Mouse (Mus musculus) lung, embryonic 16.5 days (tissue): ENCODE results near the gene Spo11. TPM values are rescaled to one million over a fixed set of nuclear protein-coding genes. Genes with fewer than 3 reads are reported as not detected.
A peak's percentile ranks its signal among the peaks of the same experiment; 100 is the strongest.

Source experiments
- ATAC-seq: fragments of 200-750 bp; cut with Nextera tagmentation; 2 replicates; pipeline ENCODE4 v1.8.0; 2017; ENCODE audit warnings: low read depth, mild to moderate bottlenecking, moderate library complexity
- H3K27ac ChIP-seq: fragments of 300-500 bp; sonication (generic); 2 replicates; pipeline ENCODE4 v1.5.1; 2014; ENCODE audit warnings: mild to moderate bottlenecking, control low read depth, low read length
- H3K27me3 ChIP-seq: fragments of 300-500 bp; sonication (generic); 2 replicates; pipeline ENCODE4 v1.6.1; 2014; ENCODE audit warnings: low read depth, low read length, mixed read lengths; ENCODE audit not compliant: control insufficient read depth, insufficient read depth
- H3K36me3 ChIP-seq: fragments of 300-500 bp; sonication (generic); 2 replicates; pipeline ENCODE4 v1.6.1; 2014; ENCODE audit warnings: low read length; ENCODE audit not compliant: control insufficient read depth, insufficient read depth
- H3K4me1 ChIP-seq: fragments of 300-500 bp; sonication (generic); replicated peaks from 2 replicates; pipeline ENCODE4 v1.6.1; 2014; ENCODE audit warnings: low read length, mixed read lengths; ENCODE audit not compliant: control insufficient read depth, insufficient read depth
- H3K4me2 ChIP-seq: fragments of 300-500 bp; sonication (generic); 2 replicates; pipeline ENCODE4 v1.6.1; 2014; ENCODE audit warnings: low read depth, low read length, control low read depth
- H3K4me3 ChIP-seq: fragments of 300-500 bp; sonication (generic); 2 replicates; pipeline ENCODE4 v1.5.1; 2014; ENCODE audit warnings: mild to moderate bottlenecking, low read length, control low read depth
- H3K9ac ChIP-seq: fragments of 300-500 bp; sonication (generic); 2 replicates; pipeline ENCODE4 v1.6.1; 2014; ENCODE audit warnings: low read length, control low read depth
- H3K9me3 ChIP-seq: fragments of 300-500 bp; sonication (generic); 2 replicates; pipeline ENCODE4 v1.6.1; 2016; ENCODE audit warnings: low read length; ENCODE audit not compliant: control insufficient read depth
- WGBS: fragments of 180-500 bp; shearing (Covaris S2); extraction: QIAGEN DNeasy Blood & Tissue Kit; methylation state at CpG from one replicate; pipeline ENCODE4 v1.1.7; 2014; 5-methylcytosine and 5-hydroxymethylcytosine counted together
- polyA plus RNA-seq: library from polyadenylated mRNA; unstranded; fragments of >200 nt; fragmentation: Nextera tagmentation; extraction: Ambion mirVana; gene quantifications from 2 replicates; pipeline ENCODE4 v1.2.1, GENCODE M21; 2015

Spo11 gene
- polyA plus RNA-seq, 1 experiment from 2014 or later = 0.30 TPM

- H3K27ac ChIP-seq = no peak overlapping the region
- H3K9ac ChIP-seq = no peak overlapping the region
Measured at GRCm38 (mm10) chr2:172937326-172938190, 39.9 kb upstream of the Spo11 start.

GRCm38 (mm10) chr2:172938761-172939638, 38.5 kb upstream of the Spo11 start:
- peak overlapping the region; percentile 66 for H3K4me3 ChIP-seq
- H3K27ac ChIP-seq = no peak overlapping the region
- H3K27me3 ChIP-seq = peaks cover 23% of the 10 kb centered on the region
- under 1% methylated on average over 57 of the region's 57 CpGs for WGBS
- no peaks in the 10 kb centered on the region for H3K36me3 ChIP-seq
- H3K4me2 ChIP-seq = peak overlapping the region; percentile 98
- peaks cover 41% of the 10 kb centered on the region for H3K4me1 ChIP-seq
- H3K9me3 ChIP-seq = no peaks in the 10 kb centered on the region
- peak overlapping the region; percentile 74 for H3K9ac ChIP-seq
- 0 out of 2 replicates have a peak, but pooled peaks have one; percentile 16 for ATAC-seq

More at GRCm38 (mm10) chr2:172937326-172938190, 39.9 kb upstream of the Spo11 start:
- peaks cover 46% of the 10 kb centered on the region for H3K4me1 ChIP-seq
- WGBS = 56% methylated on average over 12 of the region's 12 CpGs
- H3K9me3 ChIP-seq = no peaks in the 10 kb centered on the region
- ATAC-seq = no peak
- H3K4me2 ChIP-seq = no peak overlapping the region
- peaks cover 23% of the 10 kb centered on the region for H3K27me3 ChIP-seq
- no peaks in the 10 kb centered on the region for H3K36me3 ChIP-seq
- no peak overlapping the region for H3K4me3 ChIP-seq

DNA sequence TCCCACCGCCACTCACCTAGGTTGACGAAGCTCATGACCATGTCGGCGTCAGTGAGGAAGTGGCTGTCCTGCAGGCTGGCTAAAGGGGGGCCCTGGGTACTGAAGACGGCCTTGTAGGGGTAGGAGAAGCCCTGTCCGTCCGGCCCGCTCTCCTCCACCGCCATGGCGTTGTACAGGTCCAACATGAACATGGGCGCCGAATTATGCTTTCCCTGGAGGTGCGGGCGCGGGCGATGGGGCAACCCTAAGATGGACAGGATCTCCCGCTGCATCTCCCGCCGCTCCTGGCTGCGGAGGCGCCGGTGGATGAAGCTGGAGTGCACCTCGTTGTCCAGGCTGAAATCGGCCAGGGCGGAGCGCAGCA, 37.9 kb upstream of the Spo11 start:
- WGBS = 0% methylated on average over 26 of the region's 26 CpGs
- Histone ChIP-seq H3K4me2 (peak overlapping the region; percentile 98), H3K9me3 (no peaks in the 10 kb centered on the region), H3K9ac (peak overlapping the region; percentile 74), H3K4me1 (peaks cover 35% of the 10 kb centered on the region), H3K27me3 (peaks cover 23% of the 10 kb centered on the region), H3K4me3 (peak overlapping the region; percentile 66), H3K36me3 (no peaks in the 10 kb centered on the region), H3K27ac (no peak overlapping the region)
- no peak for ATAC-seq

GRCm38 (mm10) chr2:172940003-172940798, 37.3 kb upstream of the Spo11 start, which contains the start of gene Bmp7:
Bmp7 (minus strand) TSS chr2:172940321.
- WGBS = under 1% methylated on average over 53 of the region's 82 CpGs
- Histone ChIP-seq H3K4me2 (peak within 1 kb of the TSS; percentile 98), H3K9me3 (no peaks in the 10 kb centered on the region), H3K4me3 (peak within 1 kb of the TSS; percentile 66), H3K27ac (peak within 1 kb of the TSS; percentile 73), H3K4me1 (peaks cover 30% of the 10 kb centered on the region), H3K36me3 (no peaks in the 10 kb centered on the region), H3K9ac (peak within 1 kb of the TSS; percentile 74), H3K27me3 (peaks cover 23% of the 10 kb centered on the region)
- ATAC-seq = peak; percentile 86

DNA sequence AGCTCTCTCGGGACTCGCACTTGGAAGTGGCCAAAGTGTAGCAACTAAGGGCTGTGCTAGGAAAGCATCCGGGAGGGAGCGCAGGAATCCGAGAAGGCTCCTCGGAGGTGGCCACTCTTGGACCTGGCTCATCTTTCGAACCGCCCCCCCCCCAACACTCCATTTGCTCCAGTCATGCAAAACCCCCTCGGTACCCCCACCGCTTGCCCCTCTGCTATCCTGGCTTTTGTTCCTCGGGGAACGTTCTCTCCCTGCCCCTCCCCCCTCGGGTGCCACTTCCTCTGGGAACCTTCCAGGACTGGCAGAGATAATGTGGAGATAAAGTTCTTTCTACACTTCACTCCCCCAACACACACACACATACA, 36.7 kb upstream of the Spo11 start:
- Histone ChIP-seq H3K4me1 (peaks cover 24% of the 10 kb centered on the region), H3K4me3 (peak overlapping the region; percentile 66), H3K9ac (peak overlapping the region; percentile 74), H3K36me3 (no peaks in the 10 kb centered on the region), H3K27ac (no peak overlapping the region; the same call in 1 of the 2 replicates), H3K27me3 (peaks cover 23% of the 10 kb centered on the region), H3K4me2 (peak overlapping the region; percentile 98), H3K9me3 (no peaks in the 10 kb centered on the region)
- 2% methylated on average over 13 of the region's 13 CpGs for WGBS
- no peak for ATAC-seq

DNA sequence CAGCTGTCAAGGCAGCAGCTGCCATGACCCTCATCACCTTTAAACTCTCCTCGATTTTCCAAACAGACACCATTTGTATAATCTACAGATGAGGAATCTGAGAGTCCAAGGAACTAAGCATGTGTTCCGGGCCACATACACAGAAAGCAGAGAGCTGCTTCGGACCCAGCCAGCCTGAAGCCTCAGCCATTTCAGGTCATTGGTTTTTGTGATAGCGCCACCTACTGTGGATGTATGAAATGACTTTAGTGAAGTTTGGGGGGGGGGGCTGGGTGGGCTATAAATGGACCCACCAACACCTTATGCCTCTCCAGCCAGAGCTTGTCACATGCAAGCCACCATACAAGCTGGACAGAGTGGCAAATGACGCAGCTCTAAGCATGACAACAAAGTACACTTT, 28.4 kb upstream of the Spo11 start:
- no peak for ATAC-seq
- no peak overlapping the region for H3K4me3 ChIP-seq
- H3K9me3 ChIP-seq = no peaks in the 10 kb centered on the region
- no peaks in the 10 kb centered on the region for H3K27me3 ChIP-seq
- H3K4me1 ChIP-seq = peaks cover 9% of the 10 kb centered on the region
- H3K9ac ChIP-seq = no peak overlapping the region
- H3K36me3 ChIP-seq = no peaks in the 10 kb centered on the region
- WGBS = 31% methylated on average over 5 of the region's 5 CpGs
- H3K27ac ChIP-seq = no peak overlapping the region
- H3K4me2 ChIP-seq = no peak overlapping the region

DNA sequence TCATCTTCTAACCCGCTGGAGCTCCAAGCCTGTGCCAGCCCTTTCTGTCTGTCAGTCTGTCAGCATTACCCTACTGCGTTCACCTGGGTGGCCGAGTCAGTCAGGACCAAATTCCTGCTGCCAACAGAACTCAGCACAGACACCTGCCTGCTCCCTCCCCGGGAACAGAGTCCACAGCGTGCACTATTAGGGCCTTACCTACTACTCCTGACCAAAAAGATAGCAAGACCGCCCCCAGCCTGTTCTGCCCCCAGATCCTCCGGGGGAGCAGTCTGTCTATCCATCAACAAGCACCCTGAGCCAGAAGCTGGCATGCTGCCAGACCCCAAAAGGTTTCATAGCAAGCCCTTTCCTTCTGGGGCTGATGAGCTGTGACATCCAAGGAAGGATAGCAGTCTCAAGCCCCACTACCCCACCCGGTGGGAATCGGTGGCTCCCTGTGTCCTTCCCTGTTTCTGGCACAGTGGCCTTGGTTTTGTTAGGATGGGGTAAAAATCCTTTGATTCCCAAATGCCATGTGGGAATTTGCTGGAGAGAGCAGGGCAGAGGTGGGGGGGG, 27.3 kb upstream of the Spo11 start:
- Histone ChIP-seq H3K27me3 (no peaks in the 10 kb centered on the region), H3K9me3 (no peaks in the 10 kb centered on the region), H3K4me3 (no peak overlapping the region), H3K9ac (no peak overlapping the region), H3K4me2 (no peak overlapping the region), H3K36me3 (no peaks in the 10 kb centered on the region), H3K4me1 (peaks cover 9% of the 10 kb centered on the region), H3K27ac (no peak overlapping the region)
- 53% methylated on average over 9 of the region's 9 CpGs for WGBS
- 0 out of 2 replicates have a peak, but pooled peaks have one; percentile 18 for ATAC-seq

GRCm38 (mm10) chr2:172950722-172951121, 26.8 kb upstream of the Spo11 start:
- Histone ChIP-seq H3K36me3 (no peaks in the 10 kb centered on the region), H3K9ac (no peak overlapping the region), H3K4me1 (peaks cover 9% of the 10 kb centered on the region), H3K9me3 (no peaks in the 10 kb centered on the region), H3K4me2 (no peak overlapping the region), H3K27me3 (no peaks in the 10 kb centered on the region), H3K4me3 (no peak overlapping the region), H3K27ac (no peak overlapping the region)
- peak; percentile 36; the same call in 1 of the 2 replicates for ATAC-seq
- 28% methylated on average over 11 of the region's 11 CpGs for WGBS
